Mouse (Mus musculus): ENCODE measurements at regions not wholly inside any gene's neighbourhood (a gene's known extent, or its start where the extent isn't known, plus 50 kb on each side); places are given as distances from the start of the nearest gene placed in this dataset.

GRCm38 (mm10) chr7:35989456-35989855 lies 186.7 kb upstream of the Zfp507 start:
- ATAC-seq (replicated peaks; ENCODE audit: poor library complexity, severe bottlenecking) = no peak

GRCm38 (mm10) chr7:35988449-35989109 lies 185.8 kb upstream of the Zfp507 start:
- no peak for ATAC-seq (replicated peaks; ENCODE audit: poor library complexity, severe bottlenecking)

- no peak for ATAC-seq (replicated peaks; ENCODE audit: poor library complexity, severe bottlenecking)
These were observed 175.2 kb upstream of the Zfp507 start for GRCm38 (mm10) chr7:35977986-35978385.

- ATAC-seq (replicated peaks; ENCODE audit: poor library complexity, severe bottlenecking) = no peak
These were observed 155.9 kb upstream of the Zfp507 start for GRCm38 (mm10) chr7:35958731-35959130.

- ATAC-seq (replicated peaks; ENCODE audit: poor library complexity, severe bottlenecking) = no peak
These were observed 155.2 kb upstream of the Zfp507 start for GRCm38 (mm10) chr7:35958052-35958451.

- ATAC-seq (replicated peaks; ENCODE audit: poor library complexity, severe bottlenecking) = no peak
These were observed 146.0 kb upstream of the Zfp507 start for GRCm38 (mm10) chr7:35948794-35949193.

GRCm38 (mm10) chr7:35948389-35948788 lies 145.6 kb upstream of the Zfp507 start:
- ATAC-seq (replicated peaks; ENCODE audit: poor library complexity, severe bottlenecking) = no peak

GRCm38 (mm10) chr7:35941086-35941485 lies 138.3 kb upstream of the Zfp507 start:
- no peak for ATAC-seq (replicated peaks; ENCODE audit: poor library complexity, severe bottlenecking)

GRCm38 (mm10) chr7:35938123-35938869 lies 135.5 kb upstream of the Zfp507 start:
- no peak for ATAC-seq (replicated peaks; ENCODE audit: poor library complexity, severe bottlenecking)

- ATAC-seq (replicated peaks; ENCODE audit: poor library complexity, severe bottlenecking) = no peak
These were observed 123.9 kb upstream of the Zfp507 start for GRCm38 (mm10) chr7:35926749-35927148.

- ATAC-seq (replicated peaks; ENCODE audit: poor library complexity, severe bottlenecking) = no peak
These were observed 119.8 kb upstream of the Zfp507 start for GRCm38 (mm10) chr7:35922582-35922981.

GRCm38 (mm10) chr7:35920884-35921283 lies 118.1 kb upstream of the Zfp507 start:
- no peak for ATAC-seq (replicated peaks; ENCODE audit: poor library complexity, severe bottlenecking)

GRCm38 (mm10) chr7:35920194-35920609 lies 117.4 kb upstream of the Zfp507 start:
- peak; percentile 30 for ATAC-seq (replicated peaks; ENCODE audit: poor library complexity, severe bottlenecking)

GRCm38 (mm10) chr7:35910109-35910706 lies 107.4 kb upstream of the Zfp507 start:
- ATAC-seq (replicated peaks; ENCODE audit: poor library complexity, severe bottlenecking) = no peak

- peak; percentile 87 for ATAC-seq (replicated peaks; ENCODE audit: poor library complexity, severe bottlenecking)
These were observed 99.2 kb upstream of the Zfp507 start for GRCm38 (mm10) chr7:35901942-35902381.

- ATAC-seq (replicated peaks; ENCODE audit: poor library complexity, severe bottlenecking) = no peak
These were observed 96.1 kb upstream of the Zfp507 start for GRCm38 (mm10) chr7:35898701-35899445.

GRCm38 (mm10) chr7:35893292-35893691 lies 90.5 kb upstream of the Zfp507 start:
- ATAC-seq (replicated peaks; ENCODE audit: poor library complexity, severe bottlenecking) = no peak

GRCm38 (mm10) chr7:35886051-35886450 lies 83.2 kb upstream of the Zfp507 start:
- no peak for ATAC-seq (replicated peaks; ENCODE audit: poor library complexity, severe bottlenecking)

- no peak; the same call in 1 of the 2 replicates for ATAC-seq (replicated peaks; ENCODE audit: poor library complexity, severe bottlenecking)
These were observed 77.0 kb upstream of the Zfp507 start for GRCm38 (mm10) chr7:35879755-35880304.

- no peak for ATAC-seq (replicated peaks; ENCODE audit: poor library complexity, severe bottlenecking)
These were observed 75.4 kb upstream of the Zfp507 start for GRCm38 (mm10) chr7:35878164-35878563.
